Mouse (Mus musculus) heart, embryonic 13.5 days (tissue): Measurements from ENCODE around the gene Il15ra. TPM values are rescaled to one million over a fixed set of nuclear protein-coding genes. Genes with fewer than 3 reads are reported as not detected.

Source experiments
- ATAC-seq: fragments of 200-750 bp; cut with Nextera tagmentation; 2 replicates; pipeline ENCODE4 v1.8.0; 2017; ENCODE audit warnings: moderate TSS enrichment; ENCODE audit not compliant: insufficient number of reproducible peaks, low FRiP score, low TSS enrichment; ENCODE audit errors: extremely low read depth
- H3K27ac ChIP-seq: fragments of 300-500 bp; sonication (generic); replicated peaks from 2 replicates; pipeline ENCODE4 v1.5.1; 2015; ENCODE audit warnings: moderate library complexity, mild to moderate bottlenecking, inconsistent platforms
- H3K27me3 ChIP-seq: fragments of 300-500 bp; sonication (generic); replicated peaks from 2 replicates; pipeline ENCODE4 v1.6.1; 2015; ENCODE audit warnings: mild to moderate bottlenecking, inconsistent platforms
- H3K36me3 ChIP-seq: fragments of 300-500 bp; sonication (generic); 2 replicates; pipeline ENCODE4 v1.6.1; 2015; ENCODE audit warnings: mild to moderate bottlenecking, inconsistent platforms
- H3K4me1 ChIP-seq: fragments of 300-500 bp; sonication (generic); 2 replicates; pipeline ENCODE4 v1.6.1; 2015; ENCODE audit warnings: inconsistent platforms
- H3K4me2 ChIP-seq: fragments of 300-500 bp; sonication (generic); 2 replicates; pipeline ENCODE4 v1.6.1; 2015; ENCODE audit warnings: inconsistent platforms, mild to moderate bottlenecking, moderate library complexity
- H3K4me3 ChIP-seq: fragments of 300-500 bp; sonication (generic); 2 replicates; pipeline ENCODE4 v1.5.1; 2015; ENCODE audit warnings: moderate library complexity, mild to moderate bottlenecking, inconsistent platforms
- H3K9ac ChIP-seq: fragments of 300-500 bp; sonication (generic); 2 replicates; pipeline ENCODE4 v1.6.1; 2015; ENCODE audit warnings: inconsistent platforms, mild to moderate bottlenecking, moderate library complexity
- H3K9me3 ChIP-seq: fragments of 300-500 bp; sonication (generic); 2 replicates; pipeline ENCODE4 v1.6.1; 2016; ENCODE audit warnings: inconsistent platforms
- WGBS: fragments of 180-500 bp; shearing (Covaris S2); methylation state at CpG from one replicate; pipeline ENCODE4 v1.1.7; 2015; ENCODE audit warnings: mixed read lengths; 5-methylcytosine and 5-hydroxymethylcytosine counted together
- polyA plus RNA-seq: library from polyadenylated mRNA; unstranded; fragments of >200 nt; fragmentation: Nextera tagmentation; extraction: Ambion mirVana; gene quantifications from 2 replicates; pipeline ENCODE4 v1.2.1, GENCODE M21; 2015

Gene Il15ra
- polyA plus RNA-seq, result 6.6 and 7.4 TPM in 2 replicates

DNA sequence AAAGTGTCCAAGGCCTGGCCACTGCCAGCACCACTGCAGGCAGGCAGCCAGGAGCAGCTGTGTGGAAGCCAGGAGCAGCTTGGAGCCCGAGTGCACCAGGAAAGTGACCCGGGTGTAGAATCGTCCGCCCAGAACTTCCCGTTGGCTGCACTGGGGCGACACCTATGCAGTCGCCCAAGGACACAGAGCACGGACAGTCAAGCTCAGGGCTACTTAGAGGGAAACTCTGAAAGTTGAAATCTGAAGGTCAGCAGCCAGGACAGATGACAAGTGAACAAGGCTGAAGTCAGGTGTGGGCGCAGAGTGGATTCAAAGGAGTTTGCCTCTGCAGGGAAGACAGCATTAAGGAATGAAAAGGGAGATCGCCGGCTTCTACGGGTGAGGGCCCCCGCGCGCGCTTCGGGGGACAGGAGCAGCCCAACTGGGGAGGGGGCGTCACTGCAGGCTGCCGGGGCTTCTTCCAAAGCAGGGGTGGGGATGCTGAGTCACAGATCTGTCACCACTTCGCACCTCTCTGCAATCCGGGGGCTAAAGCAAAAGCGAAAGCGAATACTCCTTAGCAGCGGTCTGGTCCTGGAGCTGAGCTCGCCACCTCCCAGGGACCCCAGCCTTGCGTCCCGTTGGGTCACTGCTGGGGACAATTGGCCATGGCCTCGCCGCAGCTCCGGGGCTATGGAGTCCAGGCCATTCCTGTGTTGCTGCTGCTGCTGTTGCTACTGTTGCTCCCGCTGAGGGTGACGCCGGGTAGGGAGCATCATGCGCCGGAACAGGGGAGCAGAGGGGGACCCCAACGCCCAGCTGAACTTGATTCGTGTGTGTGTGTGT is at the start of gene Il15ra:
Gene Il15ra, plus strand, starts transcription at position 90 of the 825 bp plus-strand sequence.
- Histone ChIP-seq H3K4me3 (peak within 1 kb of the TSS; percentile 86), H3K9me3 (no peaks in the 10 kb centered on the region), H3K9ac (peak within 1 kb of the TSS; percentile 86), H3K27ac (peak within 1 kb of the TSS; percentile 81), H3K36me3 (no peaks in the 10 kb centered on the region), H3K4me2 (peak within 1 kb of the TSS; percentile 98), H3K4me1 (peaks cover 19% of the 10 kb centered on the region), H3K27me3 (no peaks in the 10 kb centered on the region)
- peak; percentile 33; the same call in 1 of the 2 replicates for ATAC-seq
- under 1% methylated on average over 37 of the region's 37 CpGs for WGBS

DNA sequence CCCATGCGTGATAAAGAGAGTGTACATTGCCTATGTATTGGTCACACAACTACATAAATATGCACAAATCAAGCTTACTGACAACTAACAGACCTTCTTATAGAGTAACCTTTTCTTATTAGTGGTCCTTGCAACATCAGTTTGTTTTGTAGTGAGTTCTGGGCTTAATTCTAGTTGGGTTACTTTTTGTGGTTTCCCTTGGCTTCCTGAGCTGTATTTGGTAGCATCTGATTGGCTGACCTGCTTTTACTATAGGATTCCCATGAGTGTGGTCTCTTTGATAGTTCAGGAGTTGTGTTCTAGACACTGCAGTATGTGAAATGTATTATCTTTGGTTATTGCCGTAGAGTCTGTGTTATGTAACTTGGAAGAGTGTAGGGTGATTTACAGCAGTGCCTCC is 47.5 kb upstream of the Il15ra start:
- no peak overlapping the region for H3K4me3 ChIP-seq
- 72% methylated on average over 2 of the region's 2 CpGs for WGBS
- H3K4me2 ChIP-seq, result no peak overlapping the region
- H3K9ac ChIP-seq, result no peak overlapping the region
- no peaks in the 10 kb centered on the region for H3K9me3 ChIP-seq
- H3K4me1 ChIP-seq, result peaks cover 8% of the 10 kb centered on the region
- H3K27me3 ChIP-seq, result no peaks in the 10 kb centered on the region
- ATAC-seq, result no peak
- no peak overlapping the region for H3K27ac ChIP-seq
- no peaks in the 10 kb centered on the region for H3K36me3 ChIP-seq

DNA sequence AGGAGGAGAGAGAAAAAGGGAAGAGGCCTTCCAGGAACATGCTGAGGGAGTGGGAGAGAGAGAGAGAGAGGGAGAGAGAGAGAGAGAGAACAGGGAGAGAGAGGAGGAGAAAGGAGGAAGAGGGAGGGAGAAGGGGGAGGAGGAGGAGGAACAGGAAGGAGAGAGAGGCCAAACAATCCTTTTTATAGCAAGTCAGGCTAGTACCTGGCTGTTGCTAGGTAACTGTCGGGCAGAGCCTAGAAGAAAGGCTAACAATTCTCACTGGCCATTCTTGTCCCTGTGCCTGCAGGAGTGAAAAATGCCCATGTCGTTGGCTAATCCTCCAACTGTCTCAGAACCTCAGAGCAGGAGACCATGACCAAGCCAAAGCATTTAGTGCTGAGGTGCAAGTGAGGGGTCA is 45.8 kb upstream of the Il15ra start:
- H3K9ac ChIP-seq, result no peak overlapping the region
- no peaks in the 10 kb centered on the region for H3K9me3 ChIP-seq
- WGBS, result 43% methylated on average over 2 of the region's 2 CpGs
- ATAC-seq, result no peak
- no peaks in the 10 kb centered on the region for H3K36me3 ChIP-seq
- H3K27me3 ChIP-seq, result no peaks in the 10 kb centered on the region
- H3K27ac ChIP-seq, result no peak overlapping the region
- no peak overlapping the region for H3K4me3 ChIP-seq
- H3K4me2 ChIP-seq, result no peak overlapping the region
- H3K4me1 ChIP-seq, result peaks cover 2% of the 10 kb centered on the region; the same call in 1 of the 2 replicates

DNA sequence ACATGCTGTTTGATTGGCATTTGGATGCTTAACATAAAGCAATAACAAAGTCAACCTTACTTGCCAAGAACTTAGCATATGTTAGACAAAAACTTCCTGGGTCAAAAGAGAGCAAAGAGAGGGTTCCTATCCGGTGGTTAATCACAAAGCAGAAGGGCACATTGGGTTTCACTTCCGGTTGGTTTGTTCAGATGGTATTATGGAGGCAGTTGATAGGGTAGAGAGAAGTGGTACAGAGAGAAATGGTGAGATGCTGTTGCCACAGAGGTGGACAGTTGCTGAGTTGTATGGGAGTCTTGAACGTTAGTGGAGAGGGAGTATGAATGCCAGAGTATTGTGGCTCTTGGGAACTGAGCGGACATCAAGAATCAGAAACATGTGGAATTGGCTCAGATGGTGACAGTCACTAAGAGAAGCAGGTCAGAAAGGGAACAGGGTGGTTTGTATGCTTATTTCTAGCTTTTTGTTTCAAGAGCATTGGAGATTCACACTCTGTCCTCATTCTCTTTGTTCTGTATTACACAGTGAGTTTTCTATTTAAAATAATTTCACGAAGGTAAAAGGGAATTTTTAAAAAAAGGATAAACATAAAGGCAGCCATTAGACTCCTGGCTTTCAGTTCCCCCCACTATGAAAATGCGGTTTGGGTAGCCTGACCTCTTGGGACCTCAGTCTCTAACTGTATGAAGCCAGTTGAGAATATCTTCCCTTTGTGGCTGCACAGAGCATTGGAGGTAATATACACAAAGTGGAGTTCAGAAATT is 42.8 kb upstream of the Il15ra start:
- H3K4me2 ChIP-seq, result no peak overlapping the region
- H3K27ac ChIP-seq, result no peak overlapping the region
- WGBS, result 75% methylated on average over 6 of the region's 6 CpGs
- H3K9ac ChIP-seq, result no peak overlapping the region
- no peaks in the 10 kb centered on the region for H3K4me1 ChIP-seq
- no peaks in the 10 kb centered on the region for H3K27me3 ChIP-seq
- H3K9me3 ChIP-seq, result no peaks in the 10 kb centered on the region
- H3K4me3 ChIP-seq, result no peak overlapping the region
- no peak for ATAC-seq
- H3K36me3 ChIP-seq, result no peaks in the 10 kb centered on the region

DNA sequence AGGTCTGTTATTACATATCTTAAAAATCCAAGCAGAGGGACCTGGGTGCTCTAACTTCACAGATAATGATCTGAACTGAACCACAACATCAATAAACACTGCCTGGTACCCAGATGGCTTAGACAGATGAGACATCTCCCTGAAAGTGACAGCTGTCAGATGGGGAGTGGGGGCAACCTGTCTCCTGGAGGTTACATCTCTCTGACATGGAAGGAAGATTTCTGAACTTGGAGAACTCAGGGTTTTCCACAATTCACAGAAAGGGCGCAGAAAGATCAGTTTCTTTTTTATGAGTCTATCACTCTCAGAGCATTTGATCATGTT is 42.2 kb upstream of the Il15ra start:
- no peak overlapping the region for H3K27ac ChIP-seq
- H3K36me3 ChIP-seq, result no peaks in the 10 kb centered on the region
- ATAC-seq, result no peak
- 92% methylated on average over 1 of the region's 1 CpGs for whole genome bisulfite sequencing
- H3K27me3 ChIP-seq, result no peaks in the 10 kb centered on the region
- no peak overlapping the region for H3K9ac ChIP-seq
- no peaks in the 10 kb centered on the region for H3K9me3 ChIP-seq
- no peak overlapping the region for H3K4me2 ChIP-seq
- no peaks in the 10 kb centered on the region for H3K4me1 ChIP-seq
- H3K4me3 ChIP-seq, result no peak overlapping the region

DNA sequence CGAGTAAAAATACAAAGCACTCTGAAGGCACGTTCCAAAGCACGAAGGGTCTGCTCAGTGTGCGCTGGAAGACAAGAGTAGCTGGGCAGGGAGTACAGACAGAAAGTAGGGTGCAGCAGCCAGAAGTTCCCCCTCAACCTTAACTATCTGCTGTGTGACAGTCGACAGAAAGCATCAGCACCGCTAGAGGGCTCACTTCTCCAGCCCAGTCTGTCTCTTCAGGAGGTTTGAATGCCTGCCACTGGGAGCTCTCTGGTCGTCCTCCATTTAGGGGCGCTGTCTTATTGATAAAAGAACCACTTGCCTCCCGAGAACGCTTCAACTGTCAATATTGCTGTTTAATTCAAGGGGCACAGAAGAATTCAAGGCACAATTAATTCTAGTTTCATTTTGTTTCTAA is 41.1 kb upstream of the Il15ra start:
- no peaks in the 10 kb centered on the region for H3K9me3 ChIP-seq
- no peak for ATAC-seq
- WGBS, result 4% methylated on average over 10 of the region's 10 CpGs
- H3K36me3 ChIP-seq, result no peaks in the 10 kb centered on the region
- no peaks in the 10 kb centered on the region for H3K4me1 ChIP-seq
- peak overlapping the region; percentile 36 for H3K4me3 ChIP-seq
- no peaks in the 10 kb centered on the region for H3K27me3 ChIP-seq
- peak overlapping the region; percentile 55 for H3K4me2 ChIP-seq
- no peak overlapping the region for H3K27ac ChIP-seq
- H3K9ac ChIP-seq, result no peak overlapping the region

DNA sequence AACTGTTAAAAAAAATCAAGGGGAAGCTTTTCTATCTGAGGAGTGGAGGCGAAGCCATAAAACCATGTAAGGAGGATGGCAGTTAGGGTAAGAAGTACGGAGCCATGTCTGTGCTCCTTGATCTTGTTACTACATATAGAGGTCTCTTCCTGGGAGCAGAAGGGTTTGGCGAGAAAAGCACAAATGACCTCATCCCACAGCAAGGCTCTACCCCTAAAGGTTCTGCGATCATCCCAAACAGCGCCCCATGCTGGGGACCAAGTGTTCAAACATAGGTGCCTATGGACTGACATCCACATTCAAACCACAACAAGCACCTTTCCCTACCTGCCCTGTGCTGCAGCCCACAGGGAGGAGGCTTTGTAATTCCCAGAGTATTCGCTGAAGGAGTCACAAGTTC is 40.7 kb upstream of the Il15ra start:
- H3K4me3 ChIP-seq, result peak overlapping the region; percentile 36
- no peaks in the 10 kb centered on the region for H3K4me1 ChIP-seq
- H3K4me2 ChIP-seq, result peak overlapping the region; percentile 55
- H3K36me3 ChIP-seq, result no peaks in the 10 kb centered on the region
- no peak overlapping the region for H3K27ac ChIP-seq
- no peaks in the 10 kb centered on the region for H3K9me3 ChIP-seq
- whole genome bisulfite sequencing, result 36% methylated on average over 6 of the region's 6 CpGs
- no peaks in the 10 kb centered on the region for H3K27me3 ChIP-seq
- ATAC-seq, result no peak
- H3K9ac ChIP-seq, result no peak overlapping the region

DNA sequence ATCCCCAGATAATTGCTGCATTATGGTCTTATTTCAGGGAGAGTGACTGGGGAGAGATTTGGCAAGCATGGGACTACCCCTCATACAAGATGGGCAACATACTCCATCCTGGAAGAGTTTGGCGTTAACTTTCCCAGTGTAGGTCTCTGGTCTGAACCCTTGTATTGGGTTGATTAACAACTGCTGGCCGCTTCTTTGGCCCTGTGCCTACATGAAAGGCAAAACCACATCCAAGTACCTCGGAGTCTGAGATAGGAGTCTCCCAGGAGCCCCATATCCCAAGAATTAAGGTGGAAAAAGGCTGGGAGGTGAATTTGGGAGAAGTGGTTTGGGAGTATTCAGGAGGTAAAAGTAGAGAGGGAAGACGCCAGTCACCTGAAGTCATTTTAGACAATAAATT is 40.3 kb upstream of the Il15ra start:
- no peak overlapping the region for H3K9ac ChIP-seq
- ATAC-seq, result no peak
- no peaks in the 10 kb centered on the region for H3K9me3 ChIP-seq
- no peak overlapping the region for H3K4me3 ChIP-seq
- no peaks in the 10 kb centered on the region for H3K36me3 ChIP-seq
- H3K27ac ChIP-seq, result no peak overlapping the region
- 74% methylated on average over 4 of the region's 4 CpGs for WGBS
- H3K4me2 ChIP-seq, result no peak overlapping the region
- no peaks in the 10 kb centered on the region for H3K27me3 ChIP-seq
- no peaks in the 10 kb centered on the region for H3K4me1 ChIP-seq

DNA sequence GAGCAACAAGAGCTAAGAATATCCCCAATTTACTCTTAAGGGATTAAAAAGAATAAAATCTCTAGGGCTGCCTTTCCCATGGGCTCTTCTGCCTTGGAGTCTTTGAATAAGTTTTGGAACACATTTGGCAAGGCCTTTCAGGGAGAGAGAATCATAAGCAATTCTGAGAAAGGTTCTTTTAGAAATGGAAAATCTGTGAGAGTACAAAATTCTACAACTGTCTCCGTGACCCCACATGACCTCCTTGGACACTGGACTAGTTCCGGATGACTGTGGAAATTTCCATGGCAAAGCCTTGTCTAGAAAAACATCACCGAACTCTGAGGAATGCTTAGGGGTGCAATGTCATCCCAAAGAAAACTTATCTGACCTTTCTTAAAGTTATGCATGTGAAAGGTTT is 39.8 kb upstream of the Il15ra start:
- no peak overlapping the region for H3K4me3 ChIP-seq
- no peak overlapping the region for H3K27ac ChIP-seq
- ATAC-seq, result no peak
- H3K4me2 ChIP-seq, result no peak overlapping the region
- H3K9me3 ChIP-seq, result no peaks in the 10 kb centered on the region
- no peaks in the 10 kb centered on the region for H3K27me3 ChIP-seq
- no peak overlapping the region for H3K9ac ChIP-seq
- no peaks in the 10 kb centered on the region for H3K4me1 ChIP-seq
- H3K36me3 ChIP-seq, result no peaks in the 10 kb centered on the region
- 74% methylated on average over 3 of the region's 3 CpGs for WGBS

DNA sequence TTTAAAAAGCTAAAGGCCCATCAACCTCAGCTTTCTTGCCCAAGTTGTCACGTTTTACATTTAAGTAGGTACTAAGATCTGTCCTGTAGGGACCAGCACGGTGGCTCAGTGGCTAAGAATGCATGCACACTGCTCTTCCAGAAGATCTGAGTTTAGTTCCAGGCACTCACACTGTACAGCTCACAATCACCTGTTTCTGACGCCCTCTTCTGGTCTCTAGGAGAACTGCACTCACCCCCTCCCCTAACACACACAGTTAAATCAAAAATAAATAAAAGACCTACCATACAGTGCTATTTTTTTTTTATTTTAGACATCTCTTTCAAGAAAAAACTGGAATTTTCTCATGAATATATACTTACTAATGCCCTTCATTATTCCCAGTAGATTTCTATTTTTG is 32.9 kb upstream of the Il15ra start:
- WGBS, result 21% methylated on average over 3 of the region's 3 CpGs

DNA sequence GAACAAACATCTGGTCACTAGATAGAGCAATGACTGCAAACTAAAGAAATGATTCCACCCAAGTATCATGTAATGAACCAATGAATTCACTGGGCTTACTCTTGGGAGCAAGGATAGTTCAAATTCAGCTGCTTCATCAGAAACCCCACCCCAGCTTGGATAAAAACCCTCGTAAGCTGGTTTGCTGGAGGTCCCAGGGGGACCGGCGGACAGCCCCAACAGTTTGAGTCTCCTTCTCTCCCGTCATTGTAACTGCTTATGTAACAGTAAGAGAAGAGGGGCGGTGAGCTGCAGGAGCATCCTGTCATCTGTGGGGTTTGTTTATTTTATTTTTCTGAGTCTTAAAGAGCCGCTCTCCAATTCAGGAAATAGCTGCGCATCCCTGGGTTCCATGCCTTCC is 25.5 kb upstream of the Il15ra start:
- Histone ChIP-seq H3K36me3 (no peaks in the 10 kb centered on the region), H3K27ac (no peak overlapping the region), H3K9ac (no peak overlapping the region), H3K9me3 (no peaks in the 10 kb centered on the region), H3K4me2 (no peak overlapping the region), H3K27me3 (no peaks in the 10 kb centered on the region; the same call in 1 of the 2 replicates), H3K4me3 (no peak overlapping the region), H3K4me1 (no peaks in the 10 kb centered on the region)
- ATAC-seq, result no peak
- WGBS, result 67% methylated on average over 7 of the region's 7 CpGs

More for the DNA sequence above, 32.9 kb upstream of the Il15ra start:
- no peaks in the 10 kb centered on the region for H3K4me1 ChIP-seq
- H3K36me3 ChIP-seq, result no peaks in the 10 kb centered on the region
- ATAC-seq, result no peak
- no peak overlapping the region for H3K27ac ChIP-seq
- no peak overlapping the region for H3K4me3 ChIP-seq
- H3K9me3 ChIP-seq, result no peaks in the 10 kb centered on the region; the same call in 1 of the 2 replicates
- no peaks in the 10 kb centered on the region; the same call in 1 of the 2 replicates for H3K27me3 ChIP-seq
- no peak overlapping the region for H3K4me2 ChIP-seq
- H3K9ac ChIP-seq, result no peak overlapping the region
